ENCODE assay signal across 9 mouse cellular contexts in genomic region chr9:51007726-51008067, GRCm38 (mm10). TPM values are rescaled to one million over a fixed set of nuclear protein-coding genes. Genes with fewer than 3 reads are reported as not detected.
A peak's percentile ranks its signal among the peaks of the same experiment; 100 is the strongest.
DNase-seq lines count a peak whose midpoint lies in the region; ATAC-seq and TF ChIP-seq lines count a peak whose summit lies in the region.
"Had no signal": no experiment of that assay in that cellular context is flagged by ENCODE, and none has a peak within 500 bp of the region (broad histone marks: within the 10 kb centered on the region; RNA-seq: fewer than 3 reads in every experiment).

No protein-coding gene starts in this region.

- DNase-seq in lung, adult 2 months: no peak
- no peak for DNase-seq in lung, postnatal 14 days
- no peak for DNase-seq in embryonic facial prominence, embryonic 10.5 days (ENCODE audit: low spot score)
- DNase-seq in intestine, embryonic 14.5 days (ENCODE audit: low spot score): no peak
- no peak for DNase-seq in kidney, postnatal 10 days
- DNase-seq in spleen, postnatal 14 days (ENCODE audit: low spot score in 2 of 2): no peak

- H3K9me3 ChIP-seq in embryonic facial prominence, embryonic 10.5 days: no peaks in the 10 kb centered on the region
- H3K9me3 ChIP-seq in intestine, embryonic 14.5 days (ENCODE audit: control insufficient read depth, low read length): no peaks in the 10 kb centered on the region
- H3K9me3 ChIP-seq in neural tube, embryonic 12.5 days: no peaks in the 10 kb centered on the region

- peak overlapping the region; percentile 58 for H3K4me2 ChIP-seq in intestine, embryonic 14.5 days (ENCODE audit: low read length)
- H3K4me2 ChIP-seq in neural tube, embryonic 12.5 days (replicated peaks): peak overlapping the region; percentile 86

- H3K36me3 ChIP-seq in embryonic facial prominence, embryonic 10.5 days (replicated peaks): no peaks in the 10 kb centered on the region
- H3K36me3 ChIP-seq in intestine, embryonic 14.5 days (ENCODE audit: control insufficient read depth, insufficient read depth, low read length): no peaks in the 10 kb centered on the region
- no peaks in the 10 kb centered on the region for H3K36me3 ChIP-seq in neural tube, embryonic 12.5 days

- H3K4me1 ChIP-seq in lung, adult 2 months (ENCODE audit: control insufficient read depth, insufficient read depth, low read length): peaks cover 4% of the 10 kb centered on the region; the same call in 1 of the 2 replicates
- H3K4me1 ChIP-seq in embryonic facial prominence, embryonic 10.5 days: peaks cover 10% of the 10 kb centered on the region; the same call in 1 of the 2 replicates
- peaks cover 14% of the 10 kb centered on the region for H3K4me1 ChIP-seq in intestine, embryonic 14.5 days (replicated peaks; ENCODE audit: control insufficient read depth, insufficient read depth, low read length)
- H3K4me1 ChIP-seq in neural tube, embryonic 12.5 days: peaks cover 7% of the 10 kb centered on the region

- TF ChIP-seq CTCF in lung, adult 2 months (IDR thresholded peaks at IDR 0.05; ENCODE audit: insufficient read depth, low read length): no peak

- ATAC-seq in intestine, embryonic 14.5 days (replicated peaks; ENCODE audit: low FRiP score, low TSS enrichment, low read depth): no peak
- ATAC-seq in neural tube, embryonic 12.5 days (ENCODE audit: low FRiP score, low read depth): no peak
- ATAC-seq in megakaryocyte-erythroid progenitor cell, adult 5-6 weeks (replicated peaks; ENCODE audit: low FRiP score, low TSS enrichment, poor library complexity, severe bottlenecking): no peak

- H3K27ac ChIP-seq in embryonic facial prominence, embryonic 10.5 days (replicated peaks): peak overlapping the region; percentile 93; the same call in 1 of the 2 replicates
- H3K27ac ChIP-seq in intestine, embryonic 14.5 days (ENCODE audit: low read depth): no peak overlapping the region
- H3K27ac ChIP-seq in neural tube, embryonic 12.5 days: no peak overlapping the region

- H3K4me3 ChIP-seq in lung, adult 2 months (replicated peaks; ENCODE audit: extremely low read depth, low read depth, low read length): peak overlapping the region; percentile 84
- peak overlapping the region; percentile 96 for H3K4me3 ChIP-seq in embryonic facial prominence, embryonic 10.5 days
- H3K4me3 ChIP-seq in intestine, embryonic 14.5 days (ENCODE audit: low read depth, low read length): peak overlapping the region; percentile 51
- H3K4me3 ChIP-seq in neural tube, embryonic 12.5 days: peak overlapping the region; percentile 90

- H3K9ac ChIP-seq in intestine, embryonic 14.5 days (ENCODE audit: low read length): peak overlapping the region; percentile 67
- peak overlapping the region; percentile 80 for H3K9ac ChIP-seq in neural tube, embryonic 12.5 days

- peaks cover 18% of the 10 kb centered on the region for H3K27me3 ChIP-seq in embryonic facial prominence, embryonic 10.5 days (replicated peaks; ENCODE audit: low read depth, poor library complexity, severe bottlenecking)
- H3K27me3 ChIP-seq in intestine, embryonic 14.5 days (replicated peaks; ENCODE audit: control insufficient read depth, insufficient read depth, low read length): no peaks in the 10 kb centered on the region
- no peaks in the 10 kb centered on the region; the same call in 1 of the 2 replicates for H3K27me3 ChIP-seq in neural tube, embryonic 12.5 days (replicated peaks)

- 16% methylated on average over 10 of the region's 10 CpGs for WGBS in lung, adult 2 months
- 14% methylated on average over 10 of the region's 10 CpGs for WGBS in embryonic facial prominence, embryonic 10.5 days
- 16% methylated on average over 10 of the region's 10 CpGs for WGBS in intestine, embryonic 14.5 days
- 14% methylated on average over 10 of the region's 10 CpGs for WGBS in neural tube, embryonic 12.5 days

- TF ChIP-seq POLR2A in lung, adult 2 months (IDR thresholded peaks at IDR 0.05; ENCODE audit: borderline replicate concordance, extremely low read depth, low read depth, low read length): no peak

RNA-seq across cellular contexts. Expression of gene Sik2, which starts 1.2 kb away (rescaled TPM):
- 20.2 and 26.8 TPM in 2 replicates for polyA plus RNA-seq in lung, adult 2 months (2012; rRNA removed)
- 18.3 and 19.9 TPM in 2 replicates for polyA plus RNA-seq in embryonic facial prominence, embryonic 10.5 days (2016; fragmentation: Nextera tagmentation; extraction: Ambion mirVana)
- polyA plus RNA-seq in intestine, embryonic 14.5 days (2014; fragmentation: Nextera tagmentation; extraction: Ambion mirVana): 16.6 and 16.9 TPM in 2 replicates
- polyA plus RNA-seq in neural tube, embryonic 12.5 days (2016; fragmentation: Nextera tagmentation; extraction: Ambion mirVana): 14.3 and 14.4 TPM in 2 replicates
- 28.4 and 41.0 TPM in 2 replicates for total RNA-seq in megakaryocyte-erythroid progenitor cell, adult 5-6 weeks (2014; fragmentation: Nextera tagmentation)
- total RNA-seq in megakaryocyte-erythroid progenitor cell, adult 5-6 weeks (2017): 10.6 and 13.2 TPM in 2 replicates

RNA-seq across cellular contexts. Expression of gene Btg4, which starts 53.0 kb away (rescaled TPM):
- polyA plus RNA-seq in lung, adult 2 months (2012; rRNA removed): 0.08 TPM in 1 of 2 replicates, not detected in the other
- polyA plus RNA-seq in embryonic facial prominence, embryonic 10.5 days (2016; fragmentation: Nextera tagmentation; extraction: Ambion mirVana): not detected in 2 replicates
- not detected in 2 replicates for polyA plus RNA-seq in intestine, embryonic 14.5 days (2014; fragmentation: Nextera tagmentation; extraction: Ambion mirVana)
- polyA plus RNA-seq in neural tube, embryonic 12.5 days (2016; fragmentation: Nextera tagmentation; extraction: Ambion mirVana): not detected in 2 replicates
- not detected in 2 replicates for total RNA-seq in megakaryocyte-erythroid progenitor cell, adult 5-6 weeks (2014; fragmentation: Nextera tagmentation)
- not detected in 2 replicates for total RNA-seq in megakaryocyte-erythroid progenitor cell, adult 5-6 weeks (2017)
- total RNA-seq: adrenal gland, postnatal 10 days had no signal
